Mouse (Mus musculus) kidney, adult 18-20 months (tissue): ENCODE measurements around the gene Cript.
"Not testable (repeated sequence)": the region's sequence is repeated elsewhere in the genome, so short reads cannot be mapped to it uniquely, and the experiment has no call there.

Experiments
- DNase-seq: peaks from one replicate; pipeline ENCODE4 v3.0.0; 2021

Gene Cript

DNA sequence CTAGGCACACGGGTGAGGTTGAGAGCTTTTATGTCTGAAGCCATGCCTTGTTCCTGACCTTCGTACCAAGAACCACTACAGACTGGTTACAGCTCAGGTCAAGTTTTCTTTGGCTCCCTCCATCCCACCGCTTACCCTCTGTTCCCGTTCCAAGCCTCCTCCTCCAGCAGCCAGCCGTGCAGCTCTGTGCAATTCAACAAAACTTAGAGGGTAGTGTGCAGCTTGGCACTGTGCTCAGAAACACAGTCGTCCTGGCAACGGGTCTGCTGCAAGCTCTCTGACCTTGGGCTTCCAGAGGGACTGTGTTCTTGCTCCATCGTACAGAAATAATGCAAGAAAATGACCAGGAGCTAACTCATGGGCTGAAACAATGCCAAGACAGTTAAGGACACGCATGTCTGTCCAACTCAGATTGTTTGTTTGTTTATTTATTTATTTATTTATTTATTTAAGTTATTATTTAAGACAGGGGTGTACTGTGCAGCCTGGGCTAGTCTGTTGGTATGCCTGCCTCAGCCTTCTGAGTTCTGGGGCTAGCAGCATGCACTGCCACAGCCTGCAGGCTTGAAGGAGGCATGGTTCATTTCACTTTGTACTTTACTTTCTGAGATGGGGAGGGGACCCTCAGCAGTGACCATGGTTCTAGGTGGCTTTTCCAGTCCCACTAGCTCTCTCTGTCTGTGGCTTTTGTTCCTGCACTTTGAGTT lies 25.3 kb downstream of the Cript start:
- peak; percentile 66 for DNase-seq

DNA sequence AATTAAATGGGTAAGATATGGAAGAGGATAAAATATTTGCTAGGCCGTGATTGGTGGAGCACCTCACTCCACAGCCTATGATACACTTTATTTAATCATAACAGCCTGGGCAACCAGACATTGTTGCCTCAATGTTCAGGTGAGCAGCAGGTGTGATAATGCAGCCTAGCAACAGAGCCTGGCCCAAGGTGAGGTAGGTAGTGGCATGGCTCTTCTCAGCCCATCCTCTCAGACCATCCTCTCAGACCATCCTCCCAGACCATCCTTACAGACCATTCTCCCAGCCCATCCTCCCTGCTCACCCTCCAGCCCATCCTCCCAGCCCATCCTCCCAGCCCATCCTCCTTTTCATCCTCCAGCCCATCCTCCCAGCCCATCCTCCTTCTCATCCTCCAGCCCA lies 26.3 kb downstream of the Cript start:
- no peak for DNase-seq

DNA sequence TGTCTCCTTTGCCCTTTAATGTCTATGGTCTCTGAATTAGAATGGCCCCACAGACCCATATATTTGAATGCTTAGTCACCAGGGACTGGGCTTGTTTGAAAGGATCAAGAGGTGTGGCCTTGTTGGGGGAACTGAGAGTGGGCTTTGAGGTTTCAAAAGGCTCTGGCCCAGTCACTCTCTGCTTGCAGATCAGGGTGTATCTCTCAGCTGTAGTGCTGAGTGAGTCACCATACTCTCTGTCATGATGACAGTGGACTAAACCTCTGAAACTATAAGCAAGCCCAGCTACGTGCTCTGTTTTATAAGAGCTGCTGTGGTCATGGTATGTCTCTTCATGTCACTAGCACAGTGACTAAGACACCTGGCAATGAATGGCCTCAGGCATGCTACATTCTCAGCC lies 27.1 kb downstream of the Cript start:
- DNase-seq: no peak

DNA sequence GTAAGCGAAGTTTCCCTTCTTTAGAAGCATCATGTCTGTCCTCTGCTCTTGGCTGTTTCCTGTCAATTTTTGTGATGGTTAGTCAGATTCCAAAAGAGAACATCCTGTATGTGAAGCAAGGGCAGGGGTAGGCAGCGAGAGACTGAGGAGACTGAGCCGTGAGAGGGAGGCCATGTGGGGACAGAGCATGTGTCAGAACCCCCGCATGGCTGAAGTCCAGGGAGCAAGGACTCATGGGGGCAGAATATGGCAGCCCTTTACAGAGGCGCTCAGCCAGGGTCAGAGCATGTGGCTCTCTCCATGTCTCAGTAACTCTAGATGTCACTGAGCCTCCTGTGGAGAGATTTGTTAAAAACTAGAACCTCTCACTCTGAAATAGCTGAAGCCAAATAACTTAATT lies 28.6 kb downstream of the Cript start:
- no peak for DNase-seq

DNA sequence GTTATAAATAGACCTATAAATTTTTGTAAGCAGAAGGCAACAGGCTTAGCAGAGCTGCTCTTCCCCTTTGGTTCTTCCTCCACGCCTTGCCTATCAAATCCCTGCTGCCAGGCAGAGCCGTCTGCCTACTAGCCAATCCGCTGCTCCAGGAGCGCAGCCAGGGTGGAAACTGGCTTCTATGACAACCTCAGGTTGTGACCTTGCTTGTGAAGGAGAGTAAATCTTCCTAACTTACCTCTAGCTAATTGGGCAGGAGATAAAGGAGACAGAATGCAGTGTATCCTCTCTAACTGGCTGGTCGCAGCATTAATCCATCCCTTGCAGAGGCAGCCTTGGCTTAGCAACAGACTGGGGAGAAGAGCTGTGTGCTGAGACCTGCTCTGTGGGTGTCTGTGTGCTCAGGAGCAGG lies 29.7 kb downstream of the Cript start:
- DNase-seq: peak; percentile 47

DNA sequence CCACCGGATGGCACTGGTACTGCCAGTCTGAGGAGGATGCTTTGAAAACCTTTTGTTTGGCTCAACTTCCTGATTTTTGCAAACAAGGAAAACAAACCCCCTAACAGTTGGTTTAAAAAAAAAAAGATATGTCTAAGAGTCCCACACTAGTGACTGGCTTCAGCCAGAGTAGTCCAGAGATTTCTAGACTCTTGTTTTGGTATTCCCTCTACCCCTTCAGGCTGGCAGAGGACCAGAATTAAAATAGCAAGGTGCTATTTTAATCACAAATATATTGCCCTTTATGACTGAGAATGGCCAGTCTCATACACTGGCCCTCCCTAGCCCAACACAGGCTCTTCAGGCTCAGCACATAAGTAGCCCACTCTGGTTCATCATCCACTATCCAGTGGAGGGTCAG lies 30.3 kb downstream of the Cript start:
- no peak for DNase-seq

DNA sequence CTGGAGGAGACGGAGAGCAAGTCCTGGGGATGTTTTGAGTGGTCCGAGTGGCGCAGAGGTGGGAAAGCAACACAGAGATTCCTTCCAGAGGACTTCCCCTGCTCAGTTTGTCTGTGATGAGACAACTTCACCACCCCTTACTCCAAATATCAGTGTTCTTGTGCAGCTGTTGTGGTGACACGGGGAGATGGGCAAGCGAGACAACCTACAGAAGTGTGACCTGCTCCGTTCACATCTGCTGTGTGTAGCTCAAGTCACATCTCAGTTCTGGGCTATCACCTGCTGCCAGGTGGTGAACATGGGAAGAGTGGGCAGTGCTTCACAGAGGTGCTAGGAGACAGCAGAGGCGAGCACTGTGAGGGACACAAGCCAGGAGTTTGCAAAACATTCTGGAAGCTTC lies 31.4 kb downstream of the Cript start:
- DNase-seq: no peak

DNA sequence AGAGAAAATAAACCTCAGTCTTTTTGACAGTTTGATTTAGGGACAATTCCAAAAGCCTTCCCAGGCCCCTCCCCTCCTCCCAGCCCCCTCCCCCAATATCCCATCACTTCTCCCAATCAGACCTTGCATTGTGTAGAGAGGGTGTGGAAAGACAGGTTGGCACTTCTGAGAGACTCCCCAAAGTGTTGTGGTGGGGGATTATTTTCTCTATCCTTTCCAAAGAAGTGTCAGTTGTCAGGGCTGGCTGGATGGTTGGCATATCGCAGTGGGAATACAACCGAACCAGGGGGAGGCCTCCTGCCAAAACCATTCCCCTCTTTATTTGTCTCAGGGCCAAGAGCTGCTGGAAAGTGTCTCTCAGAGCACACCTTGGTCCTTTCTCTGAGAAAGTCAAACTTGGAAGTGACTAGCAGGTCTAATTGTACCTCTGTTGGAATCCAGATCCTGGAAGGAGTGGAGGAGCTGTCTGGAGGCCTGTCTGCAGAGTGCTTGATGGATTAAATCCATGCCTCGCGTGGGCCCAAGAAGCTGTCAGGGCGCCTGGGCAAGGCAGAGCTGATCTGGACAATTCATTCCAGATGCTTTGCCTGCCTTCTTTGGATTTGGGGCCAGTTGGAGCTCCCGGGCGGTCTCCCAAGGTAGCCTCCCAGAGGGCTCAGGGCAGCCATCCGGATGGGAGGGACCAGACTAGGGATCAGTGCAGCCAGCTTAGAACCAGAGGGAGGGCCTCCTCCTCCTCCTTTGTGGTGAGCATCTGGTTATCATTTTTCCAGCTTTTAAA lies 32.3 kb downstream of the Cript start:
- no peak for DNase-seq

DNA sequence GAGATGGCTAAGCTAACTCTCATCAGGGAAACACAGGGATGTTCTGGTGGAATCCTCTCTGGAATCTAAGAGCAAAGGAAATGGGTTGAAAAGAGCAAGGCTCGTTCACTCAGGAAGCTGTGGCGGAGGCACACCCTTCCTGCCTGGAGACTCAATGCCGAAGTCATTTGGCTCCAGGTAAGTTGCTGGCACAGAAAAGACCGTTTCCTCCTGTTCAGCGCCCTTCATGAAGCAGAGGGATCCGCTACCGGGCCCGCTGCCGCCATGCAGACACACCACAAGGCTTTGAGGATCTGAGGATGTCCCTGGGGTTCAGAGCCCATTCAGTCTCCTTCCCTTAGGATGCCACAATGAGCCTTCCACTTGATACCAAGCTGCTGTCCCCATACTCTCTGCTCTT lies 37.3 kb downstream of the Cript start:
- peak; percentile 31 for DNase-seq

DNA sequence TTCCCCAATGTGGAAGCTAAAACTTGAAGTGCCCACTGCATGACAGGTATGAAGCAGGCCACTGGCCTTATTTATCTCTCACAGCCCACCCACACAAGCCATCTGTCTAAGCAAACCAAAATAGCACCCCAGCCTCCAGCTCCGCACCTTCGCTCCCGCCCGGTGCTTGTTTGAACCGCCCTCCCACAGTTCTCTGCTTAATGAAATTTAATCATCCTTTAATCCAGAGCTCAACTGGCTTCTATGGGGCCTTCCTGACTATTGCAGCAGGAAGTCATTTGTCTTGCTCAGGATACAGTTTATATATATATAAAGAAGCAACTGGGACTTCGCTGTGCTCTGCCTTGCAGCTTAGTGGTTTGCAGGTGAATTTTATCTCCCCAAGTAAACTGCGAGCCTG lies 38.1 kb downstream of the Cript start:
- DNase-seq: no peak

DNA sequence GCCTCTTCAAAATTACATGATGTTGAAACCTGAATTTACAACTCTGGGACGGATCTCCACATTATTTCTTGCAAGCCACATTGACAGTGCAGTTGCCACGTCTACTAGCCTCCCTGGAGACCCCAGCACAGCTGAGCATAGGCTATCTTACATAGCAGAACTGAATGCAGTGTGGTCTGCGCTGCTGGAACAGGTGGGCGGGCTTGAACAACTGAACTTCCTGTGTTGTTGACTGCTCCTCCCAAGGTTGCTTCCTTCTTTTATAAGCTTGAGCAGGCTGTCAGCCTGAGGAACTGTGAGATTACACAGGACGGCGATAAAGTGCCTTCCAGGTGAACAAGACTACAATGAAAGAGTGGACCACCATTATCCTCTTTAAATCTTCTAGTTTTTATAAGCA lies 38.6 kb downstream of the Cript start:
- no peak for DNase-seq

DNA sequence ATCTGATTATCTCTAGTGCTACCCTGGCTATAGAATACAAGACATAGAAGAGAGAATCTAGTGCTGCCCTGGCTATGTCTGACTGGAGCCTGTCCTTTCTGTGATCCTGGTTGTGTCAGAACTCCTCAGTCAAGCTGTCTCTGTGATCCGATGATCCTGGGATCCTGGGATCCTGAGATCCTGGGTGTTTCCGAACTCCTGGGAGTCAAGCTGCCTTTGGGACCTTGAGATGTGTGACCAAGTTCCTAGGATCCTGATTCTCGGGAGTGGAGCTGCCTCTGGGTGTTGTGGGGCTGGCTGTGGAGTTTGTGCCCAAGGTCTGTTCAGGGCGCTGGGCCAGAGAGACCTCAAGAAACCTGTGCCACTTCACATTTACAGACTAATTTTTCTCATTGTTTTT lies 43.6 kb downstream of the Cript start:
- no peak for DNase-seq

DNA sequence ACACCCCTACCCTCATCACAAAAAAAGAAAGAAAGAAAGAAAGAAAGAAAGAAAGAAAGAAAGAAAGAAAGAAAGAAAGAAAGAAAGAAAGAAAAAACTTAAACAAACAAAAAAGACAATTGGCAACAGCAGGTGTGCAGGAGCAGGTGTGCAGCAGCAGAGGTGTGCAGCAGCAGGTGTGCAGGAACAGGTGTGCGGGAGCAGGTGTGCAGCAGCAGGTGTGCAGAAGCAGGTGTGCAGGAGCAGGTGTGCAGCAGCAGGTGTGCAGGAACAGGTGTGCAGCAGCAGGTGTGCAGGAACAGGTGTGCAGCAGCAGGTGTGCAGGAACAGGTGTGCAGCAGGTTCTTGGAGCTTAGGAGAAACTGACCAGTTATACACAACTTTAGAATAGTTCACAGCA lies 46.8 kb downstream of the Cript start:
- not testable (repeated sequence) for DNase-seq

DNA sequence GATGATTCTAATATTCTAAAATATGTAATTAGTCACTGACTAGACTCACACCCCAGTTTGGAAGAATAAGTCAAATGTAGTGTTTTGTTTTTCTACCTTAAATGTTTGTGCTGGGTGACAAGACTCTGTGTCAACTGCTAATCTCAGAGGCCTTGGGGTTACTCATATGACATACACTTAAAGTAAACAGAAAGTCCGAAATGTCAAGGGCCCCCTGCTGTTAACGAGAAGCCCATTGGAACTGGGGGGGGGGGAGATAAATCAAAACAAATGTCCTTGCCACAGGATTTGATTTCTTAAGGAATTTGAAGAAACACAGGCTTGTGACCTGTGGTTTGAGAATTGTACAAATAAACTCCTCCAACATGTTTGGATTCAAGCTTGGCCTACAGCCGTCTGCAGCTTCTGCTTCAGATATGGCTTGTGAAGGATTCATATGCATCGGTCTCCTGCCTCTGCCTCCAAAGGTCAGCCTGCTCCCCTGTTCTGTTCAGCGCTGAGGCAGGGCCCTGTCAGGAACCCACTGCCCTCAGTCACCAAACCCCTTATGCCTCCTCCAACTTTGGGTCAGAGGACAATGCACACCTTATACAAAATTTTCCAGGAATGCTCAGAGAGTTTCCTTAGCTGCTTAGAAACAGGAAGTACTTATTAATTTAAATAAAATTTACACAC lies 47.6 kb downstream of the Cript start:
- DNase-seq: no peak

DNA sequence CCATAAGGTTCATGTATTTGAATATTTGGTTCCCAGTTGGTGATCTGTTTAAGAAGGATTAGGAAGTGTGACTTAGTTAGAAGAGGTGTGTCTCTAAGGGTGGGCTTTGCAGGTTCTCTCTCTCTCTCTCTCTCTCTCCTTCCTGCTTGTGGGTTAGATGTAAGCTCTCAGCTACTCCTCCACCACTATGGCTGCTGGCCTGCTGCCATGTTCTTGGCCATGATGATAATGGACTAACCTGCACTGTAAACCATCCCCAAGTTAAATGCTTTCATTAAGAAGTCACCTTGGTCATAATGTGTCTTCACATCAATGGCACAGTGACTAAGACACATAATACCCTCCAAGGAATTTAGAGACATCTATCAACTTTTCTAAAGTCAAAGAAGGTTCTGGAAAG lies 48.1 kb downstream of the Cript start:
- DNase-seq: no peak

DNA sequence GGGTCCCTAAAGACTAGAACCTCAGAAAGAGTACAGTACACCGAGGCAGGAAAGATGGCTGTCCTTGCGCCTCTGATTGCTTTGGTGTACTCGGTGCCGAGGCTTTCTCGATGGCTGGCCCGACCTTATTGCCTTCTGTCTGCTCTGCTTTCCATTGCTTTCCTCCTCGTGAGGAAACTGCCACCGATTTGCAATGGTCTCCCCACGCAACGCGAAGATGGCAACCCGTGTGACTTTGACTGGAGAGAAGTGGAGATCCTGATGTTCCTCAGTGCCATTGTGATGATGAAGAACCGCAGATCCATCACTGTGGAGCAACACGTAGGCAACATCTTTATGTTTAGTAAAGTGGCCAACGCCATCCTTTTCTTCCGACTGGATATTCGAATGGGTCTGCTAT lies 52.9 kb downstream of the Cript start:
- not testable (repeated sequence) for DNase-seq

DNA sequence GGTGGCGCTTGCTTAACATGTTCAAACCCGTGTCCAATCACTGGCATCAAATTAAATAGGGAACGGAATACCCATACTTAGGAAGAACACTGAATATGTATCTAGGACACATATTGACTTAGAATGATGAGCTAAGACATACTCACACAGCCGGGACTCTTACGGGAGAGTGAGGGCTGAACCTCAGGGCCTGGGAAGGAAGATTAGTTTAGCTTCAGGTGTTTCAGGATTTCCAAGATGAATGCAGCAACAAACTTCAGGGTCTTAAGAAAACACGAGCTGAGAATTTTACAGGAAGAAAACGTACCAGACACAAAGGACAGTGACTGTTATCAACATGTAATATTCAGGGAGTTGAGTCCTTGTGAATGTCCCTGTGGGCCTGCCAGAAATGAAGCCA lies 55.4 kb downstream of the Cript start:
- no peak for DNase-seq

DNA sequence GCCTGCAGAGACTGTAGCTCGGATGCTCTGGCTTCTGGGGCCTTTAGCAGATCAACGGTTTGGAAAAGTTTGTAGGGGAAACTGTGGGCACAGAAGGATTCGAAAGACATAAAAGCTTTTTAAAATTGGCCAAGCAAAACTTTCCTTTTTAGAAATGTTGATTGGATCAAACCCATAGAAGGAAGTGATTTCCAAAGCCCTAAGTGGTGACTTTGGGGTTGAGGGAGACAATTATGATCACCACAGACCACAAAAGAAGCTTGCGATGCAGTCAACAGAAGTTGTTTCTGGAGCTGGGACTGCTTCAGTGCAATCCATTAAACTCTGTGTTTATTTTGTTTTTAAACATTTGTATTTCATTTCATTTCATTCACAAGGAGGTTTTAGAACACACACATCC lies 57.2 kb downstream of the Cript start:
- DNase-seq: no peak

DNA sequence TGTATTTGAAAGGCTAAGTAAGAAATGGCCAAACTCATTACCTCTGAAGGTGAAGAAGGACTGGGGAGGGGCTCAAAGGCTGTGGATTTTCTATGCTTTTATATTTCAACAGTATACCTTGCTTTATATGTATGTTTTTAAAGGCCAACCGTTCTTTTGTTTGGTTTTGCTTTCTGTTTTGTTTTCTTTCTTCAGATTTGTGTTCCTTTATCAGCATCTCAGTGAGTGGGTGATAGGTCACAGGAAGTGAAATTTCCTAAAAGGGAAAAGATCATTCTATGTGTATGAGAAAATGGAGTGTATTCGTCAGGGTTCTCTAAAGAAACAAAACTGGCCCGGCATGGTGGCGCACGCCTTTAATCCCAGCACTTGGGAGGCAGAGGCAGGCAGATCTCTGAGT lies 58.3 kb downstream of the Cript start:
- no peak for DNase-seq
